Mouse (Mus musculus) E14TG2a.4 (cell line): Measurements from ENCODE around the gene Actl9.
A peak's percentile ranks its signal among the peaks of the same experiment; 100 is the strongest.

Source experiments
- H3K27me3 ChIP-seq: 2 replicates; pipeline ENCODE4 v1.6.1; 2014; ENCODE audit warnings: low read length, control low read depth; ENCODE audit not compliant: insufficient read depth
- H3K36me3 ChIP-seq: 2 replicates; pipeline ENCODE4 v1.6.1; 2014; ENCODE audit warnings: low read length, control low read depth; ENCODE audit not compliant: insufficient read depth
- H3K4me1 ChIP-seq: replicated peaks from 2 replicates; pipeline ENCODE4 v1.6.1; 2014; ENCODE audit warnings: low read depth, low read length, control low read depth
- H3K4me3 ChIP-seq: replicated peaks from 2 replicates; pipeline ENCODE4 v1.5.1; 2014; ENCODE audit warnings: mild to moderate bottlenecking, low read length
- H3K9me3 ChIP-seq: 2 replicates; pipeline ENCODE4 v1.6.1; 2014; ENCODE audit warnings: low read length, control low read depth
- CTCF ChIP-seq: conservative IDR thresholded peaks from 2 replicates; pipeline ENCODE4 v1.5.1; 2014; ENCODE audit warnings: low read length
- NANOG ChIP-seq: IDR thresholded peaks from 2 replicates; pipeline ENCODE4 v1.6.1; 2014; ENCODE audit warnings: borderline replicate concordance, low read length, mixed read lengths
- POU5F1 ChIP-seq: IDR thresholded peaks from 2 replicates; pipeline ENCODE4 v1.6.1; 2014; ENCODE audit warnings: low read length, borderline replicate concordance

The Actl9 gene

GRCm38 (mm10) chr17:33432019-33432946 lies at the start of gene Actl9:
Gene Actl9, plus strand, starts transcription at chr17:33432896.
- Histone ChIP-seq H3K4me3 (no peak within 1 kb of the TSS), H3K9me3 (no peaks in the 10 kb centered on the region), H3K4me1 (no peaks in the 10 kb centered on the region), H3K27me3 (peaks cover 4% of the 10 kb centered on the region; the same call in 1 of the 2 replicates), H3K36me3 (no peaks in the 10 kb centered on the region)
- no peak for TF ChIP-seq NANOG
- no peak for TF ChIP-seq CTCF
- TF ChIP-seq POU5F1 = no peak

GRCm38 (mm10) chr17:33385705-33386104 lies 47.0 kb upstream of the Actl9 start:
- Histone ChIP-seq H3K27me3 (no peaks in the 10 kb centered on the region), H3K4me3 (no peak overlapping the region), H3K36me3 (peaks cover 56% of the 10 kb centered on the region), H3K4me1 (no peaks in the 10 kb centered on the region), H3K9me3 (no peaks in the 10 kb centered on the region)
- no peak for TF ChIP-seq CTCF
- TF ChIP-seq NANOG = no peak
- TF ChIP-seq POU5F1 = no peak

DNA sequence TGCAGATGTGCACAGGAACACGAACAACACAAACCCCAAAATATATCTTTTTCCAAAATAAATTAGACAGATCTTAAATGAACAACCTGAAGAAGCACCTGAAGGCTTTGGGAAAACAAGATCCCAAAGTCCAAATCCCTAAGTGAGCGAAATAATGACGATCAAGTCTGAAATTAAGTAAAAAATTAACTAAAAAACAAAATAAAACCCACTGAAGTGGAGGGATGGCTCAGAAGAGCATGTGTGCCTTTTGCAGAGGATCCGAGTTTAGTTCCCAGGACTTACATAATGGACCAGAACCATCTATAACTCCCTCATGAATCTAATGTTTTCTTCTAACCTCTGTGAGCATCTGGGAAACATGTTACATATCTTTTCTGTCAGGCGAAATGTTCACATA lies 40.4 kb upstream of the Actl9 start:
- Histone ChIP-seq H3K4me1 (peaks cover 12% of the 10 kb centered on the region), H3K27me3 (no peaks in the 10 kb centered on the region), H3K9me3 (no peaks in the 10 kb centered on the region), H3K36me3 (peaks cover 10% of the 10 kb centered on the region; the same call in 1 of the 2 replicates), H3K4me3 (no peak overlapping the region)
- no peak for TF ChIP-seq CTCF
- TF ChIP-seq NANOG = no peak
- TF ChIP-seq POU5F1 = no peak

GRCm38 (mm10) chr17:33394182-33395034 lies 38.3 kb upstream of the Actl9 start, which contains the start of gene Zfp101:
Gene Zfp101, minus strand, starts transcription at chr17:33394641.
- H3K9me3 ChIP-seq = no peaks in the 10 kb centered on the region
- TF ChIP-seq CTCF = no peak
- no peak for TF ChIP-seq NANOG
- TF ChIP-seq POU5F1 = no peak
- peak within 1 kb of the TSS; percentile 93 for H3K4me3 ChIP-seq
- H3K4me1 ChIP-seq = peaks cover 12% of the 10 kb centered on the region
- H3K36me3 ChIP-seq = peaks cover 10% of the 10 kb centered on the region; the same call in 1 of the 2 replicates
- H3K27me3 ChIP-seq = no peaks in the 10 kb centered on the region

GRCm38 (mm10) chr17:33439148-33439547 lies 6.5 kb downstream of the Actl9 start:
- peak; percentile 57 for TF ChIP-seq CTCF
- TF ChIP-seq POU5F1 = no peak
- Histone ChIP-seq H3K36me3 (no peaks in the 10 kb centered on the region), H3K9me3 (no peaks in the 10 kb centered on the region), H3K4me1 (no peaks in the 10 kb centered on the region), H3K27me3 (0 out of 2 replicates have a peak, but pooled peaks cover 2% of the 10 kb centered on the region), H3K4me3 (no peak overlapping the region)

GRCm38 (mm10) chr17:33439922-33440321 lies 7.2 kb downstream of the Actl9 start:
- Histone ChIP-seq H3K27me3 (0 out of 2 replicates have a peak, but pooled peaks cover 3% of the 10 kb centered on the region), H3K4me3 (no peak overlapping the region), H3K4me1 (no peaks in the 10 kb centered on the region), H3K9me3 (no peaks in the 10 kb centered on the region), H3K36me3 (no peaks in the 10 kb centered on the region)
- no peak for TF ChIP-seq CTCF
- no peak for TF ChIP-seq POU5F1
- no peak for TF ChIP-seq NANOG

- Histone ChIP-seq H3K4me3 (no peak overlapping the region), H3K27me3 (0 out of 2 replicates have a peak, but pooled peaks cover 3% of the 10 kb centered on the region), H3K36me3 (no peaks in the 10 kb centered on the region), H3K4me1 (no peaks in the 10 kb centered on the region), H3K9me3 (no peaks in the 10 kb centered on the region)
- TF ChIP-seq NANOG (no peak), CTCF (no peak), POU5F1 (no peak)
Measured at GRCm38 (mm10) chr17:33441159-33441558, 8.5 kb downstream of the Actl9 start.

DNA sequence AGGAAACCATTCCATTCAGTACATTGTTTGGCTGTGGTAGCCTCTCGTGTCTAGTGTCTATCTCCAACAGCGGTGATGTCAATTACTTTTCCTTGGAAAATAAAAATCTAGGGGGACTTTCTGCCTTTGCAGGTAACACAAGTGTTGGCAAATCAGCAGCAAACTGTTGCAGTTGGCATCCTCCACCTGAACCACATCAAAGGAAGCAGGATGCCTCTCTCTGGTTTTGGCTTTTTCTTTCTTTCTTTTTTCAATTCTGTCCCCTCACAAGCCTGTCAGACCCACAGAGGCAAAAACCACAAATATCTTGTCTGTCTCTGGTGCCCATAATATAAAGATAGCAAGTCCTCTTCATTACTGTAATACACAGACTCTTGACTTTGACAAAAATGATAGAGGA lies 23.9 kb downstream of the Actl9 start:
- Histone ChIP-seq H3K36me3 (no peaks in the 10 kb centered on the region), H3K4me3 (no peak overlapping the region), H3K4me1 (no peaks in the 10 kb centered on the region), H3K27me3 (no peaks in the 10 kb centered on the region), H3K9me3 (no peaks in the 10 kb centered on the region)
- TF ChIP-seq POU5F1 (no peak), CTCF (no peak), NANOG (no peak)
